Mouse (Mus musculus) embryonic fibroblast, embryonic 13.5 days (primary cell): ENCODE measurements around the gene Celf2.

Experiments
- CTCF ChIP-seq: IDR thresholded peaks from 2 replicates; pipeline ENCODE4 v1.5.1; 2011; ENCODE audit warnings: mild to moderate bottlenecking, control low read depth, low read length, moderate library complexity, borderline replicate concordance; ENCODE audit not compliant: insufficient read depth
- POLR2A ChIP-seq: IDR thresholded peaks from 2 replicates; pipeline ENCODE4 v1.6.1; 2011; ENCODE audit warnings: low read depth, mild to moderate bottlenecking, control low read depth, low read length, moderate library complexity

- TF ChIP-seq POLR2A = no peak
- no peak for TF ChIP-seq CTCF
These were observed 935.7 kb downstream of the Celf2 start for GRCm38 (mm10) chr2:6573640-6574039.
